Mouse (Mus musculus) ES-E14 (cell line): ENCODE measurements around the gene Cerk. TPM values are rescaled to one million over a fixed set of nuclear protein-coding genes. Genes with fewer than 3 reads are reported as not detected.

Experiments
- DNase-seq: peaks from one replicate; pipeline ENCODE4 v3.0.0-alpha.2; 2013; ENCODE audit warnings: low read depth, low spot score
- H3K27ac ChIP-seq: 2 replicates; pipeline ENCODE4 v1.5.1; 2012; ENCODE audit warnings: low read depth, mild to moderate bottlenecking, low read length, moderate library complexity, mixed read lengths; ENCODE audit not compliant: poor library complexity, insufficient read depth, severe bottlenecking
- H3K36me3 ChIP-seq: 2 replicates; pipeline ENCODE4 v1.6.1; 2012; ENCODE audit warnings: mild to moderate bottlenecking, low read length, moderate library complexity, mixed read lengths; ENCODE audit not compliant: control insufficient read depth, poor library complexity, insufficient read depth, severe bottlenecking
- H3K4me1 ChIP-seq, 2 experiments: fragments of 150-350 bp in 1 of 2; sonication (generic) in 1 of 2; 2 replicates each; pipeline ENCODE4 v1.6.1; 2012; ENCODE audit warnings: low read length in 2 of 2, mild to moderate bottlenecking in 1 of 2, mixed read lengths in 1 of 2; ENCODE audit not compliant: control insufficient read depth in 2 of 2, insufficient read depth in 2 of 2, poor library complexity in 1 of 2
- H3K4me3 ChIP-seq, 2 experiments: fragments of 150-350 bp in 1 of 2; sonication (generic) in 1 of 2; 2 replicates each; pipeline ENCODE4 v1.5.1; 2012; ENCODE audit warnings: low read length in 2 of 2, low read depth in 1 of 2, mild to moderate bottlenecking in 1 of 2, mixed read lengths in 1 of 2; ENCODE audit not compliant: insufficient read depth in 1 of 2, poor library complexity in 1 of 2, severe bottlenecking in 1 of 2
- H3K9ac ChIP-seq: 2 replicates; pipeline ENCODE4 v1.6.1; 2012; ENCODE audit warnings: low read depth, mild to moderate bottlenecking, low read length, mixed read lengths; ENCODE audit not compliant: poor library complexity, insufficient read depth, severe bottlenecking
- H3K9me3 ChIP-seq: fragments of 150-350 bp; sonication (generic); 2 replicates; pipeline ENCODE4 v1.6.1; 2012; ENCODE audit warnings: low read depth, mild to moderate bottlenecking, low read length; ENCODE audit not compliant: control insufficient read depth, insufficient read depth
- CHD2 ChIP-seq: IDR thresholded peaks from 2 replicates; pipeline ENCODE4 v1.6.1; 2014; ENCODE audit warnings: mild to moderate bottlenecking, low read depth, low read length, inconsistent platforms
- HCFC1 ChIP-seq: IDR thresholded peaks from 2 replicates; pipeline ENCODE4 v1.6.1; 2012; ENCODE audit warnings: low read length, inconsistent platforms, borderline replicate concordance; ENCODE audit not compliant: insufficient read depth
- MAFK ChIP-seq: IDR thresholded peaks from 2 replicates; pipeline ENCODE4 v1.6.1; 2014; ENCODE audit warnings: mild to moderate bottlenecking, low read depth, low read length, inconsistent platforms; ENCODE audit not compliant: insufficient read depth
- ZC3H11A ChIP-seq: IDR thresholded peaks from 2 replicates; pipeline ENCODE4 v1.6.1; 2012; ENCODE audit warnings: low read depth, mild to moderate bottlenecking, inconsistent platforms, low read length, borderline replicate concordance
- ZNF384 ChIP-seq: IDR thresholded peaks from 2 replicates; pipeline ENCODE4 v1.6.1; 2012; ENCODE audit warnings: low read depth, low read length, inconsistent platforms
- in situ Hi-C, 2 experiments: fragments of 600-800 bp; cut with MboI; formaldehyde crosslinking; loops; one replicate each; pipeline ENCODE4 v1.15.1; 2025; ENCODE audit warnings: low sequenced_read_pairs in 2 of 2, inconsistent platforms in 1 of 2; ENCODE audit not compliant: unreplicated experiment in 2 of 2
- total RNA-seq: library from RNA; depleted of rRNA; stranded (reverse); fragments of 300-350 nt; gene quantifications from 2 replicates; pipeline ENCODE4 v1.2.3, GENCODE M21; 2012

Gene Cerk
- total RNA-seq, 1 experiment = 3.4 TPM

GRCm38 (mm10) chr15:86095722-86096603 is 90.0 kb downstream of the Cerk start:
- H3K9me3 ChIP-seq = no peaks in the 10 kb centered on the region
- H3K9ac ChIP-seq = no peak overlapping the region
- H3K4me3 ChIP-seq = no peak overlapping the region
- H3K4me1 ChIP-seq = no peaks in the 10 kb centered on the region; a peak in 1 of 4 replicates
- in situ Hi-C loops = no loop called here
- H3K27ac ChIP-seq = no peak overlapping the region
- TF ChIP-seq ZC3H11A (no peak), ZNF384 (no peak), HCFC1 (no peak), MAFK (no peak), CHD2 (no peak)
- peaks cover 2% of the 10 kb centered on the region; the same call in 1 of the 2 replicates for H3K36me3 ChIP-seq
- no peak for DNase-seq

GRCm38 (mm10) chr15:86094324-86095121 is 91.4 kb downstream of the Cerk start:
- no peak overlapping the region for H3K9ac ChIP-seq
- H3K4me1 ChIP-seq = no peaks in the 10 kb centered on the region; a peak in 1 of 4 replicates
- in situ Hi-C loops = no loop called here
- H3K27ac ChIP-seq = no peak overlapping the region
- H3K4me3 ChIP-seq = no peak overlapping the region
- no peak for DNase-seq
- no peaks in the 10 kb centered on the region; the same call in 1 of the 2 replicates for H3K36me3 ChIP-seq
- TF ChIP-seq ZNF384 (no peak), ZC3H11A (no peak), HCFC1 (no peak), MAFK (no peak), CHD2 (no peak)
- H3K9me3 ChIP-seq = no peaks in the 10 kb centered on the region

GRCm38 (mm10) chr15:86093236-86093635 is 92.7 kb downstream of the Cerk start:
- DNase-seq = no peak
- TF ChIP-seq HCFC1 (no peak), CHD2 (no peak), ZC3H11A (no peak), ZNF384 (no peak), MAFK (no peak)
- Histone ChIP-seq H3K9me3 (no peaks in the 10 kb centered on the region), H3K9ac (no peak overlapping the region), H3K27ac (no peak overlapping the region), H3K36me3 (no peaks in the 10 kb centered on the region; the same call in 1 of the 2 replicates), H3K4me3 (no peak overlapping the region), H3K4me1 (peaks cover 0 to 2% of the 10 kb centered on the region in 2 experiments; a peak in 1 of 4 replicates)
- in situ Hi-C loops = no loop called here

- TF ChIP-seq CHD2 (no peak), ZC3H11A (no peak), HCFC1 (no peak), MAFK (no peak)
- H3K4me3 ChIP-seq = no peak overlapping the region
- H3K27ac ChIP-seq = no peak overlapping the region
- DNase-seq = no peak
- H3K36me3 ChIP-seq = no peaks in the 10 kb centered on the region; the same call in 1 of the 2 replicates
- H3K9ac ChIP-seq = no peak overlapping the region
- no peaks in the 10 kb centered on the region for H3K9me3 ChIP-seq
- in situ Hi-C loops = no loop called here
- H3K4me1 ChIP-seq = peaks cover 0 to 4% of the 10 kb centered on the region in 2 experiments; a peak in 1 of 4 replicates
Measured at GRCm38 (mm10) chr15:86091998-86092670, 93.8 kb downstream of the Cerk start.
